Mouse (Mus musculus) olfactory bulb, adult 2 months (tissue): ENCODE data around the gene Srsf6.

Experiments
- CTCF ChIP-seq: fragments of 200-500 bp; IDR thresholded peaks from 2 replicates; pipeline ENCODE4 v1.5.1; 2012; ENCODE audit warnings: low read depth, mild to moderate bottlenecking, low read length, moderate library complexity; ENCODE audit not compliant: insufficient read depth
- POLR2A ChIP-seq: fragments of 200-500 bp; IDR thresholded peaks from 2 replicates; pipeline ENCODE4 v1.6.1; 2012; ENCODE audit warnings: mild to moderate bottlenecking, low read depth, low read length, moderate library complexity; ENCODE audit not compliant: insufficient read depth

GRCm38 (mm10) chr2:162888677-162889076 is 42.7 kb upstream of the Srsf6 start:
- TF ChIP-seq CTCF: no peak
- TF ChIP-seq POLR2A: no peak
